Mouse (Mus musculus) neural tube, embryonic 13.5 days (tissue): ENCODE measurements around the gene Kcnh4. TPM values are rescaled to one million over a fixed set of nuclear protein-coding genes. Genes with fewer than 3 reads are reported as not detected.
A peak's percentile ranks its signal among the peaks of the same experiment; 100 is the strongest.

Experiments used
- ATAC-seq: fragments of 200-750 bp; cut with Nextera tagmentation; 2 replicates; pipeline ENCODE4 v1.8.0; 2017; ENCODE audit warnings: low read depth, mild to moderate bottlenecking, moderate TSS enrichment, moderate library complexity
- H3K27ac ChIP-seq: fragments of 300-500 bp; sonication (generic); replicated peaks from 2 replicates; pipeline ENCODE4 v1.5.1; 2015; ENCODE audit warnings: moderate library complexity, mild to moderate bottlenecking, inconsistent platforms
- H3K27me3 ChIP-seq: fragments of 300-500 bp; sonication (generic); 2 replicates; pipeline ENCODE4 v1.6.1; 2015; ENCODE audit warnings: mild to moderate bottlenecking, inconsistent platforms
- H3K36me3 ChIP-seq: fragments of 300-500 bp; sonication (generic); 2 replicates; pipeline ENCODE4 v1.6.1; 2015; ENCODE audit warnings: mild to moderate bottlenecking, inconsistent platforms
- H3K4me1 ChIP-seq: fragments of 300-500 bp; sonication (generic); replicated peaks from 2 replicates; pipeline ENCODE4 v1.6.1; 2015; ENCODE audit warnings: inconsistent platforms
- H3K4me2 ChIP-seq: fragments of 300-500 bp; sonication (generic); 2 replicates; pipeline ENCODE4 v1.6.1; 2015; ENCODE audit warnings: inconsistent platforms, mild to moderate bottlenecking, moderate library complexity
- H3K4me3 ChIP-seq: fragments of 300-500 bp; sonication (generic); 2 replicates; pipeline ENCODE4 v1.5.1; 2015; ENCODE audit warnings: mild to moderate bottlenecking, inconsistent platforms
- H3K9ac ChIP-seq: fragments of 300-500 bp; sonication (generic); 2 replicates; pipeline ENCODE4 v1.6.1; 2015; ENCODE audit warnings: moderate library complexity, mild to moderate bottlenecking, inconsistent platforms
- H3K9me3 ChIP-seq: fragments of 300-500 bp; sonication (generic); 2 replicates; pipeline ENCODE4 v1.6.1; 2016; ENCODE audit warnings: inconsistent platforms
- WGBS: fragments of 180-500 bp; shearing (Covaris S2); methylation state at CpG from one replicate; pipeline ENCODE4 v1.1.7; 2015; 5-methylcytosine and 5-hydroxymethylcytosine counted together
- polyA plus RNA-seq: library from polyadenylated mRNA; unstranded; fragments of >200 nt; fragmentation: Nextera tagmentation; extraction: Ambion mirVana; gene quantifications from 2 replicates; pipeline ENCODE4 v1.2.1, GENCODE M21; 2015

The Kcnh4 gene
- polyA plus RNA-seq, 1 experiment from 2014 or later: 4.8 TPM

- Histone ChIP-seq H3K4me1 (peaks cover 28% of the 10 kb centered on the region), H3K9me3 (no peaks in the 10 kb centered on the region), H3K4me3 (peak within 1 kb of the TSS; percentile 7), H3K4me2 (peak within 1 kb of the TSS; percentile 67), H3K27me3 (no peaks in the 10 kb centered on the region), H3K36me3 (peaks cover 60% of the 10 kb centered on the region), H3K9ac (peak within 1 kb of the TSS; percentile 63), H3K27ac (peak within 1 kb of the TSS; percentile 14; the same call in 1 of the 2 replicates)
- WGBS: 6% methylated on average over 38 of the region's 38 CpGs
- no peak for ATAC-seq
Observed at GRCm38 (mm10) chr11:100713735-100714533, 45.8 kb downstream of the Kcnh4 start, which contains the start of gene Hspb9. Gene Hspb9 (plus strand): TSS chr11:100713850.

GRCm38 (mm10) chr11:100713174-100713573 is 46.6 kb downstream of the Kcnh4 start:
- H3K36me3 ChIP-seq: peaks cover 60% of the 10 kb centered on the region
- H3K9ac ChIP-seq: peak overlapping the region; percentile 63; the same call in 1 of the 2 replicates
- WGBS: 58% methylated on average over 4 of the region's 4 CpGs

GRCm38 (mm10) chr11:100711783-100712615 is 47.7 kb downstream of the Kcnh4 start, which contains the start of gene Kat2a:
Gene Kat2a (minus strand): TSS chr11:100712465.
- Histone ChIP-seq H3K9me3 (no peaks in the 10 kb centered on the region), H3K27ac (peak within 1 kb of the TSS; percentile 69), H3K36me3 (peaks cover 60% of the 10 kb centered on the region), H3K27me3 (no peaks in the 10 kb centered on the region), H3K9ac (peak within 1 kb of the TSS; percentile 81), H3K4me1 (peaks cover 28% of the 10 kb centered on the region), H3K4me2 (peak within 1 kb of the TSS; percentile 67), H3K4me3 (peak within 1 kb of the TSS; percentile 72)
- peak; percentile 94 for ATAC-seq
- 2% methylated on average over 43 of the region's 48 CpGs for WGBS

More at GRCm38 (mm10) chr11:100713174-100713573, 46.6 kb downstream of the Kcnh4 start:
- H3K27me3 ChIP-seq: no peaks in the 10 kb centered on the region
- H3K4me2 ChIP-seq: no peak overlapping the region
- H3K9me3 ChIP-seq: no peaks in the 10 kb centered on the region
- no peak overlapping the region for H3K27ac ChIP-seq
- peaks cover 28% of the 10 kb centered on the region for H3K4me1 ChIP-seq
- no peak for ATAC-seq
- H3K4me3 ChIP-seq: no peak overlapping the region

DNA sequence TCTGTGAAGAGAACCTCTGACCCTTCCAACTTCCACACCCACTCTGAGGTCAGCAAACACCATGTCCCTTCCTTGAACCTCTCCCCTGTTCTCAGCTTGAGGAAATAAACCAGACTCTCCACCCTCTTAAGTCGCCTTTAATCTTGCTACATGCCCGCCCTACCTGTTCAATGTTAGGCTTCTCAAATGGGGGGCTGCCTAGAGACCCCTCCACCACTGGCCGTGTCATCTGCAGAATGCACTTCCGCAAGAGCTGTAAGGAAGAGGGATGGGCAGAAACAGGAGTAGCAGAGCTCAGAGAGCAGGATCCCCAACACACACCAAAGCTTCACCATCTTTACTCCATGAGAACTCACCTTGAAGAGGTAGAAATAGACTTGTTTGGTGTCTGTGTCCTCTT is 48.8 kb downstream of the Kcnh4 start:
- Histone ChIP-seq H3K36me3 (peaks cover 60% of the 10 kb centered on the region), H3K9ac (peak overlapping the region; percentile 81; the same call in 1 of the 2 replicates)
- 87% methylated on average over 4 of the region's 4 CpGs for WGBS

GRCm38 (mm10) chr11:100710528-100710927 is 49.2 kb downstream of the Kcnh4 start:
- Histone ChIP-seq H3K4me3 (no peak overlapping the region), H3K4me2 (no peak overlapping the region), H3K9me3 (no peaks in the 10 kb centered on the region), H3K36me3 (peaks cover 60% of the 10 kb centered on the region), H3K9ac (peak overlapping the region; percentile 81; the same call in 1 of the 2 replicates), H3K27ac (no peak overlapping the region), H3K27me3 (no peaks in the 10 kb centered on the region), H3K4me1 (peaks cover 28% of the 10 kb centered on the region)
- no peak for ATAC-seq
- WGBS: 92% methylated on average over 15 of the region's 15 CpGs

More for the DNA sequence above, 48.8 kb downstream of the Kcnh4 start:
- no peaks in the 10 kb centered on the region for H3K27me3 ChIP-seq
- H3K4me1 ChIP-seq: peaks cover 28% of the 10 kb centered on the region
- H3K27ac ChIP-seq: no peak overlapping the region
- peak overlapping the region; percentile 72; the same call in 1 of the 2 replicates for H3K4me3 ChIP-seq
- no peaks in the 10 kb centered on the region for H3K9me3 ChIP-seq
- ATAC-seq: no peak
- H3K4me2 ChIP-seq: peak overlapping the region; percentile 67

GRCm38 (mm10) chr11:100709201-100709810 is 50.4 kb downstream of the Kcnh4 start:
- H3K4me2 ChIP-seq: no peak overlapping the region
- H3K27ac ChIP-seq: no peak overlapping the region
- no peaks in the 10 kb centered on the region for H3K27me3 ChIP-seq
- 95% methylated on average over 9 of the region's 9 CpGs for WGBS
- no peak overlapping the region for H3K4me3 ChIP-seq
- H3K4me1 ChIP-seq: peaks cover 27% of the 10 kb centered on the region
- peaks cover 64% of the 10 kb centered on the region for H3K36me3 ChIP-seq
- H3K9ac ChIP-seq: 0 out of 2 replicates have a peak overlapping the region, but pooled peaks have one; percentile 17
- no peak for ATAC-seq
- H3K9me3 ChIP-seq: no peaks in the 10 kb centered on the region

- Histone ChIP-seq H3K27me3 (peaks cover 15% of the 10 kb centered on the region; the same call in 1 of the 2 replicates), H3K9me3 (no peaks in the 10 kb centered on the region), H3K36me3 (peaks cover 59% of the 10 kb centered on the region), H3K9ac (no peak overlapping the region), H3K4me2 (no peak overlapping the region), H3K27ac (no peak overlapping the region), H3K4me1 (peaks cover 12% of the 10 kb centered on the region), H3K4me3 (no peak overlapping the region)
- no peak for ATAC-seq
- WGBS: 94% methylated on average over 23 of the region's 23 CpGs
Observed at GRCm38 (mm10) chr11:100705095-100705747, 54.5 kb downstream of the Kcnh4 start.

- WGBS: 77% methylated on average over 7 of the region's 7 CpGs
- H3K4me3 ChIP-seq: no peak within 1 kb of the TSS
- H3K4me1 ChIP-seq: peaks cover 12% of the 10 kb centered on the region
- H3K36me3 ChIP-seq: peaks cover 47% of the 10 kb centered on the region
- H3K27me3 ChIP-seq: peaks cover 15% of the 10 kb centered on the region; the same call in 1 of the 2 replicates
- no peaks in the 10 kb centered on the region for H3K9me3 ChIP-seq
- ATAC-seq: no peak
- H3K27ac ChIP-seq: no peak within 1 kb of the TSS
- H3K4me2 ChIP-seq: 0 out of 2 replicates have a peak within 1 kb of the TSS, but pooled peaks have one; percentile 35
- H3K9ac ChIP-seq: no peak within 1 kb of the TSS
Observed at GRCm38 (mm10) chr11:100703851-100704531, 55.8 kb downstream of the Kcnh4 start, which contains the start of gene Dhx58. Gene Dhx58 (minus strand): TSS chr11:100704271.

- H3K9ac ChIP-seq: no peak overlapping the region
- 77% methylated on average over 11 of the region's 11 CpGs for WGBS
- no peak overlapping the region for H3K27ac ChIP-seq
- no peak overlapping the region for H3K4me2 ChIP-seq
- H3K36me3 ChIP-seq: peaks cover 41% of the 10 kb centered on the region
- peaks cover 15% of the 10 kb centered on the region; the same call in 1 of the 2 replicates for H3K27me3 ChIP-seq
- ATAC-seq: no peak
- no peak overlapping the region for H3K4me3 ChIP-seq
- H3K4me1 ChIP-seq: peaks cover 12% of the 10 kb centered on the region
- no peaks in the 10 kb centered on the region for H3K9me3 ChIP-seq
Observed at GRCm38 (mm10) chr11:100703366-100703765, 56.4 kb downstream of the Kcnh4 start.

DNA sequence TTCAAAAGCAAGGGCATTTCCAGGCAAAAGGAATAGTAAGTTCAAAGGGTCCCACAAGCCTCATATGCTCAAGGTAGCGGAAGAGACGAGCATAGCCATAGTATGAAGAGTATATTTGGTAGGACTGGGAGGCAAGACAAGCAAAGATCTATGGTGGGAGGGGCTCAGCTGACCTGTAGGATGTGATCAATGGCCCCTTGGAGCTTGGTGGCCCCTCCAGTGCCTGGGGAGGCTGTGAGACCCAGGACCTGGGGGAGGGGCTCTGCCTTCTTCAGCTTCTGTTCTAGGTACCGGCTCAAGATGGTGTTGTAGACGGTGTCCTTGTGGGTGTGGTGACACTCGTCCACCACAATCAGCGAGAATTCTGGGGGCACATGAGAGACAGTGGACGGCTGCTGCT is 56.8 kb downstream of the Kcnh4 start:
- Histone ChIP-seq H3K27me3 (peaks cover 15% of the 10 kb centered on the region; the same call in 1 of the 2 replicates), H3K4me1 (peaks cover 12% of the 10 kb centered on the region), H3K9me3 (no peaks in the 10 kb centered on the region), H3K27ac (no peak overlapping the region), H3K36me3 (peaks cover 36% of the 10 kb centered on the region), H3K4me2 (peak overlapping the region; percentile 35), H3K4me3 (no peak overlapping the region), H3K9ac (no peak overlapping the region)
- WGBS: 44% methylated on average over 7 of the region's 7 CpGs
- ATAC-seq: no peak
